Mouse (Mus musculus): ENCODE results near the gene Dctpp1.
A peak's percentile ranks its signal among the peaks of the same experiment; 100 is the strongest.

Gene Dctpp1

GRCm38 (mm10) chr7:127231826-127232621 lies 28.5 kb downstream of the Dctpp1 start:
- DNase-seq (ENCODE audit: low read depth, low spot score) = no peak

- DNase-seq (ENCODE audit: low read depth, low spot score) = no peak
Measured at GRCm38 (mm10) chr7:127231376-127231775, 29.1 kb downstream of the Dctpp1 start.

GRCm38 (mm10) chr7:127228615-127229303 lies 31.8 kb downstream of the Dctpp1 start:
- peak; percentile 92 for DNase-seq (ENCODE audit: low read depth, low spot score)

DNA sequence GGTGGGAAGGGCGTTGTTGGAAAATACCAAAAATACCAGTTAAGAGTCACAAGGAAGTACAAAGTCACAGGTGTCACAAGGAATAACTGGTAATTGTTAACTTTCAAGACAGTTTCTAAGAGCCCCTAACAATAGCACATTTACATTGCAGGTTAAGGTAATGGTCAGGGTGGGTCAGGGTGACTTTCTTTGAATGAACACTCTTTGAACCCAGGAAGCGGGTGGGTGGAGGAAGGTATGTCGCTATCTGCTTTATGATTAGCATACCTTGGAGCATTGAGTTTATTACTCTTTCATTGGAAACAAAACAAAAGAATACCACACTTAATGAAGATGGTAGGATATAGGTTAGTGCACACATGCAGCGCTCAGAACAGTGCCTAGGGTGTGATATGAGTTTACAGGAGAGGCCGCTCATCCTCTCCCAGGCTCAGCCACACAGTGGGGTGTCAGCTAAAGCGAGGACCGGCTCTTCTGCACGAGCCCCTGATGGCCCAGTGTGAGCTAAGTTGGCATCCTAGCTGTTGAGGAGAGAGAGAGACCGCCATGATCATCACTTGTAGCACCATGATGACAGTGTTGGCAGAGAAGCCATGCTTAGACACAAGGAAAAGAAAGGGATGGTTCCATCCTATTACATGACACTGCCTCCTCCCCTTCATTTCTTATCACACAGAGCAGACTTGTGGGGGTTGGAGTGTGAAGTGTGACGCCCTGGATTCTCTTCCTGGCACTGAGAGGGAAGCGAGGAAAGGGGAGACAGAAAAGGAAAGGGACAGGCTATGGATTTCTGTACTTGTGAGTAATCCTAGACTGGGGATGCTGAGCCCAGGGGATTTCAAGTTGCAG lies 35.1 kb downstream of the Dctpp1 start:
- DNase-seq (ENCODE audit: low read depth, low spot score) = no peak

DNA sequence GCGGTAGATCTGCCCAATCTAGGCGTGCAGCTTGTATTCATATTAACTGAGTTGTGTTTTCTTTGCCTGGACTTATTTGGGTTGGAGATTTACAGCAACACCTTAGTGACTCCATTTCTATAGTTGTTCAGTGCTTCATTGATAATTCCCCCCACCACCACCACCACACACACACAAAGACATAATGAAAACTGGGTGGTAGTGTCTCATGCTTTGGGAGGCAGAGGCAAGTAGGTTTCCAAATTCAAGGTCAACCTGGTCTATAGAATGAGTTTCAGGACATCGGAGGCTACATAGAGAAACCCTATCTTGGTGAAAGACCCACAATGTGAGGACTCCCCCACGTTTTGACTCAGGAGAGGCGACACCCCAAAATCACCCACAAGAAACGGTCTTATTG lies 35.9 kb downstream of the Dctpp1 start:
- DNase-seq (ENCODE audit: low read depth, low spot score) = no peak

- DNase-seq (ENCODE audit: low read depth, low spot score) = no peak
Measured at GRCm38 (mm10) chr7:127223515-127224478, 36.7 kb downstream of the Dctpp1 start.

- no peak for DNase-seq (ENCODE audit: low read depth, low spot score)
Measured at GRCm38 (mm10) chr7:127223106-127223505, 37.4 kb downstream of the Dctpp1 start.

- no peak for DNase-seq (ENCODE audit: low read depth, low spot score)
Measured at GRCm38 (mm10) chr7:127220440-127220839, 40.1 kb downstream of the Dctpp1 start.

- DNase-seq (ENCODE audit: low read depth, low spot score) = no peak
Measured at GRCm38 (mm10) chr7:127218670-127219069, 41.8 kb downstream of the Dctpp1 start.

DNA sequence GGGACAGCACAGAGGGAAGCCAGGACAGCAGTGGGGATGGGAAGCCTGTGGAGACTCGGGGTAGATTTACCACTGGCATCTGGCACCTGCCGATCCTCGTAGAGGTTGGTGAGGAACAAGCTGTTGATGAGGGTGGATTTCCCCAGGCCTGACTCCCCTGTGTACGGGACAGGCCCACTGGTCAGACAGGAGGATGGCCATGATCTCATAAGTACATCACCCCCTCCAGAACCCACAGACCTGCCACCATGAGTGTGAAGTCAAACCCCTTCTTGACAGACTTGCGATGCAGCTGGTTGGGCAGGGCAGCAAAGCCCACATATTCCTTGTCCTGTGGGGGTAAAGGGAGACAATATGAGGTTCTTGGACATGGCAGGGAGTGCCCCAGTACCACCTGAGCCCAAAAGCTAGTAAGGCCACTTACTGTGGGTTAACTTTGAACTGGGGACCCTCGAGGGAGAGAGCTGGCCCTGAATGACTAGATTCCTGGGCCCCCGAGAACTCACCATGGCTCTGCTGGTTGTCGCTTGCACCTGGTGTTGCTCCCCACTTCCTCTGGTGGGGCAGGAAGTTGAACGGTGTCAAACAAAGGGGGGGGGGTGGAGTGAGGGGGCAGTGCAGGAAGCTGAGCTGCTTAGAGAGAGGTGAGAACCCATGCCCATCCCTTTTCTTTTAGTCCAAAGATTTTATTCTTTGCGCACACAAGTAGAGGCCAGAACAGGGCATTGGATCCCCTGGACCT lies 42.4 kb downstream of the Dctpp1 start:
- DNase-seq (ENCODE audit: low read depth, low spot score) = peak; percentile 87

DNA sequence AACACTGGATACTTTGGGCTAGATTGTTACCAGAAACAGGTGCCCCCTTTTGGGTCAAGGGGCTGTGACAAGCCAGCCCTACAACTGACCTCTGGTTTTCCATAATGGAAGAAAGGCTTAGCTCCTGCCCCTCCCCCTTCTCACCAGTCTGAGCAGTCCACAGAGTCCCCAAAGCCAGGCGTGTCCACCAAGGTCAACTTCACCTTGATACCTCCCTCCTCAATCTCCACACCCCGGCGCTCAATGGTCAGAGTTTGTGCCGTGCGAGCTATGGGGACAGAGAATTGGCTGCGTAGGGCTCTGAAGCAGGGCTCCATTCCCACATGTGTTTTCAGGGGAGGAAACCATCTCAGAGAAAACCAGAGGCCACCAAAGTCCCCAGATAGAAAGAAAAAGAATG lies 43.0 kb downstream of the Dctpp1 start:
- peak; percentile 39 for DNase-seq (ENCODE audit: low read depth, low spot score)

GRCm38 (mm10) chr7:127216307-127216706 lies 44.2 kb downstream of the Dctpp1 start:
- no peak for DNase-seq (ENCODE audit: low read depth, low spot score)

DNA sequence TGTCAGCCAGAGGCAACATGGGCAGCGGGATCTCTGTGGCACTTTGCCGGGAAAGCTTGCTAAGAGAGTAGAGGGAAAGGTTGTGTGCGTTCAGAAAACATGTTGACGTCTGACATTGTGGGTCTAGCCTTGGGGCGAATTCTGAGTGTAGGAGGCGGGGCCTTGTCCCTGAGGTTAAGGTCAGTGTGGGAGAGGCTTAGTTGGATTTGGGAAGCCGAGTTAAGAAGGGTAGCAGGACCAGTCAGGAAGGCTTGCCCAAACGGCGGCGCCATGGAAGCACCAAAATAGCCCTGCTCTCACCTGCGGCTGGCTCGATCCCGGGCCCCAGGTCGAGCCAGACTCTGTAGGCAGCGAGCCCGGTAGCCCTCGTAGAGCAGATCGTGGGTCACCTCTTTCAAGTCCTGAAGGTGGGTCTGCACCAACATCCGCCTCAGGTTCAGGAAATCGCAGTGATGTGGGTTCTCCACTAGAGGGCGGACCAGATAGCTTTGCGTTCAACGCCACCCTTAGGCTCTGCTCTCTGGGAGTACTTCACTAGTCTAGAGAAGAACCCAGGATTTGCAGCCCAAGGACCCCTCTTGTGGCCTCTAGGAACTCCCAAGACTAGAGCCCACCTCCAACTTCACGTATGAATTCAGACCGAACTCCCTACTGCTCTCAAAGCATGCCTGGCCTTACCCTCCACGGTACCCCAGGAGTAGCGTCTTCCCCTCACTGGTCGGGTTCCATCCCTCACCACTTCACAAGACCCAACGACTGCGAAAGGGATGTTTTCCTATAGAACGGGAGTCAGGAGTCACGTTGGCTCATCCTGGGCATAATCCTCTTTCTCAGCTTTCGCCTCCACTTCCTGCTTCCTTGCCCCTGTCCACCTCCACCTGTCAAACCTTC lies 45.3 kb downstream of the Dctpp1 start:
- peak; percentile 76 for DNase-seq (ENCODE audit: low read depth, low spot score)

- DNase-seq (ENCODE audit: low read depth, low spot score) = no peak
Measured at GRCm38 (mm10) chr7:127214521-127214920, 46.0 kb downstream of the Dctpp1 start.

DNA sequence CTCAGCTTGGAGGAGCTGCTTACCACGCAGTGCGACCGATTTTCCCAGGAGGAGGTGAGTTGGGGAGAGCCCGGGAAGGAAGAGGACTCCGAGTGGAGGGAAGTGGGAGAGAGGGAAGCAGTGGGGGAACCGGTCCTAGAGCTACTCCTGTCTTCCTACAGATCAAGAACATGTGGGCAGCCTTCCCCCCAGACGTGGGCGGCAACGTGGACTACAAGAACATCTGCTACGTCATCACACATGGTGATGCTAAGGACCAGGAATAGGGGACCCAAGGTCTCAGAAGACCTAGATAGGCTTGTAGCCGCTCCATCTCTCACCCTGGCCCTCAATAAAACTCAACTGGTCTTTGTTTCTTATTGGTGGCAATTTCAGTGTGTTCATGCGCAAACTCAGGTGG lies 46.6 kb downstream of the Dctpp1 start:
- DNase-seq (ENCODE audit: low read depth, low spot score) = no peak

DNA sequence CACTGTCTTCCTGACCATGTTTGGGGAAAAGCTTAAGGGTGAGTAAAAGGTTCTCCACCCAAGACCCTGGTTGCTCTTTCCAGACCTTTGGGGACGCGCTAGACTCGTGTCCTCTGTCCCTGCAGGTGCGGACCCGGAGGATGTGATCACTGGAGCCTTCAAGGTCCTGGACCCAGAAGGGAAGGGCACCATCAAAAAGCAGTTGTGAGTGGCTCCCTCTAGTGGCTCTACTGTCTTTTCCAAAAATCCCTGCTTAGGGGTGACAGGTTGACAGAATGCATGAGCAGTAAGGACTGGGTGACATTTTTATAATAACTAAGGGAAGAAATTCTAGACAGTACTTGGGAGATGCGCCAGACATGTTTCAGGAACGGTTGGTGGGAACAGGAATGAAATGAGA lies 47.0 kb downstream of the Dctpp1 start:
- DNase-seq (ENCODE audit: low read depth, low spot score) = peak; percentile 52

DNA sequence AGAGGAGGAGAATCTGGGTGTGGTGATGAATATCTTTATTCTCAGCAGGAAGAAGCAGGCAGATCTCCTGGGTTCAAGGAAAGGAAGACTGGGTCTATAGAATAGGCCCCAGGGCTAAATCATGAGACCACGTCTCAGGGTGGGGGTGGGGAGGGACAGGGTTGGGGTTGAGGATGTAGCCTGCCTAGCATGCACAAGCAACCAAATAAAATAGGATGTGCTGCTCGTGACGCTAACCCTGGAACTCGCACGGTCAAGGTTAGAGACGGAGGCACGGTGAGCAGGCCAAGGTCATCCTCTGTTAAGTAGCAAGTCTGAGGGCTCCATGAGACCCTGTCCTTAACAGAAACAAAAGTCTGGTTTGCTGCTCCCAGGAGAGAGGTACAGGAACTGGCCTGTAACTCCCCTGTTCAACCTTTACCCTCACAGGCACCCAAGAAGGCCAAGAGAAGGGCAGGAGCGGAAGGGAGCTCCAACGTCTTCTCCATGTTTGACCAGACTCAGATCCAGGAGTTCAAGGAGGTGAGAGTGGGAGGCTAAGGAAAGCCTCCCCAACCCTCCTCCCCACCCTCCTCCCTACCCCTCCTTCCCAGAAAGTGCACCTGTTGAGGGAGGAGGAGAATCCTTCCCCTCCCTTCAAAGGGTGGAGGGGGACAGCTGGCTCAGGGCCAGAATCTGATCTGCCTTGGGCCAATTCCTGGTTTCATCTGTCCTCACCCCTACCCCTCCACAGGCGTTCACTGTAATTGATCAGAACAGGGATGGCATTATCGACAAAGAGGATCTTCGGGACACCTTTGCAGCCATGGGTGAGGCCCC lies 47.9 kb downstream of the Dctpp1 start:
- DNase-seq (ENCODE audit: low read depth, low spot score) = no peak

DNA sequence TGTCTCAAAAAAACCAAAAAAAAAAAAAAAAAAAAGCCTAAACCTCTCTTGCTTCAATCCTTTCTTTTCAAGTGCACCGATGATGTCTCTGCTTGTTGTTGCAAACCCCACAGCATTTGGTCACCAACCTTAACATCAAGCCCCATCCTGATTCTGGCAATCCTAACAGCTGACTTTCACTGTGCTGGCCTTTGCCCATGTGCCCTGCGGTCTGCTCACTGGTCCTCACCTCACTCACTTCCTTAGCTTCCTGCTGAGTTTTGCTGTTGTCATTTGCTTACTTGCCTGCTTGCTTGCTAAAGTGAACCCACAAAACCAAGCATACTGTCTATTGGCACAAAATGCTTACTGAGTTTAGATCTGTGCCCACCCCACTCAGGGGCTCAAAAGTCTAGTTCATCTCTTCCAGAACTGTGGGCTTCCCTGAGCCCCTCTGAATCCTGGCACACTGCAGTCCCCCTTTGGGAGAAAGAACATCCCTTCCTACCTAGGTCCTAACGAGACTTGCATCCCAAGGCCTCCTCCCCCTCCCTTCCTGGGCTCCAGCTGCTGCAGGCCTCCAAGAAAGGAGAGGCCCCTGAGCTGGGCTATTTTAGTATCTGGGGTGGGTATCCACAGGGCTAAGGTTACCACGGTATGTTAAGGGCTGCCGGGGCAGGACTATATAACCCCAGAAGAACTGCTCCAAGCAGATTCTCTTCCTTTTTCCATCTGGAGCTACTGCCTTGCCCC lies 49.3 kb downstream of the Dctpp1 start:
- peak; percentile 27 for DNase-seq (ENCODE audit: low read depth, low spot score)

Measured in A20 (cell line).